Mouse (Mus musculus): ENCODE results near the gene Rnf41.
A peak's percentile ranks its signal among the peaks of the same experiment; 100 is the strongest.

Rnf41 gene

DNA sequence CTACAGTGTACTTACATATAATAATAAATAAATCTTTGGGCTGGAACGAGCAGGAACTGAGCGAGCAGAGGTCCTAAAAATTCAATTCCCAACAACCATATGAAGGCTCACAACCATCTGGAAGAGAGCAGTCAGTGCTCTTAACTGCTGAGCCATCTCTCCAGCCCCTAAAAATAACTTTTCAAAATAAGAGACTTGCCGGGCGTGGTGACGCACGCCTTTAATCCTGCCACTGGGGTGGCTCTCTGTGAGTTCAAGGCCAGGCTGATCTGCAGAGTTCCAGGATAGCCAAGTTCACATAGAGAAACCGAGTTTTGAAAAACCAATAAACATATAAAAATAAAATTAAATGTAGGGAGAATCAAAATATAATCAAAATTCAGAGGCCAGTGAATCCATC is 74.9 kb downstream of the Rnf41 start:
- DNase-seq (ENCODE audit: low spot score), result no peak

DNA sequence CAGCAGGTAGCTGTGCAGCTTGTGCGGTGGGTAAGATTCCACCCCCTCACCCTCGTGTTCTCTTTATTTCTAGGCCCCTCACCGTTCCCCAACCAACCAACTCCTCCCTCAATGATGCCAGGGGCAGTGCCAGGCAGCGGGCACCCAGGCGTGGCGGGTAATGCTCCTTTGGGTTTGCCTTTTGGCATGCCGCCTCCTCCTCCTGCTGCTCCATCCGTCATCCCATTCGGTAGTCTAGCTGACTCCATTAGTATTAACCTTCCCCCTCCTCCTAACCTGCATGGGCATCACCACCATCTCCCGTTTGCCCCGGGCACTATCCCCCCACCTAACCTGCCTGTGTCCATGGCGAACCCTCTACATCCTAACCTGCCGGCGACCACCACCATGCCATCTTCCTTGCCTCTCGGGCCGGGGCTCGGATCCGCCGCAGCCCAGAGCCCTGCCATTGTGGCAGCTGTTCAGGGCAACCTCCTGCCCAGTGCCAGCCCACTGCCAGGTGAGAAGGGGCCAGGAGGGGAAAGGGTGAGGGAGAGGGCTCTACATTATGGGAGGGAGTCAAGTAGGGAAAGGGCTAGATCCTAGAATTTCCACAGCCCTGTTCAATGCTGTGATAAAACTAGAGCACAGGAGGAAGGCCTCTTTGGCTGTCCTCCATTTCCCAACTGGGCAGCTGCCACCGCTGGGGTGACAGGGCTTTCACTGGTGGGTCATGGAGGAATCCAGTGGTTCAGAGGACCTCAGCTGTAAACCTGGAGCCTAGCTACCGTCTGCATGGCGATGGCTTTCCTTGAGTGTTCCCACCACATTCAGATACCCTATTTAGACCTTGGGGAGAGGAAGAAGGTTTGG is 76.6 kb downstream of the Rnf41 start:
- DNase-seq (ENCODE audit: low spot score), result no peak

DNA sequence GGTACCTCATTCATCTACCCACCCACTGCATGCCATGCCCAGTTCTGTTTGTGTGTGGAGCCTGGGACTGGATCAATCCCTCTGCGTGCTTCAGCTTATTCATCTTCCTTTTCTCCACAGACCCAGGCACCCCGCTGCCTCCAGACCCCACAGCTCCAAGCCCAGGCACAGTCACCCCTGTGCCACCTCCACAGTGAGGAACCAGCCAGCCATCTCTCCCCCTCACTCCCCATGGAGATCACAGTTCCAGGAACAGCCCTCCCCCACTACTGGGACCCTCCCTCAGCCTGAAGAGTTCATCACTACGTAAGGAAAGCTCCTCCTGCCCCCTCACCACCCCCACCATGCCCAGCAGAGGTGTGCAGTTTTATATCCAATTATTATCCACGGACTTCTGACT is 77.3 kb downstream of the Rnf41 start:
- no peak for DNase-seq (ENCODE audit: low spot score)

DNA sequence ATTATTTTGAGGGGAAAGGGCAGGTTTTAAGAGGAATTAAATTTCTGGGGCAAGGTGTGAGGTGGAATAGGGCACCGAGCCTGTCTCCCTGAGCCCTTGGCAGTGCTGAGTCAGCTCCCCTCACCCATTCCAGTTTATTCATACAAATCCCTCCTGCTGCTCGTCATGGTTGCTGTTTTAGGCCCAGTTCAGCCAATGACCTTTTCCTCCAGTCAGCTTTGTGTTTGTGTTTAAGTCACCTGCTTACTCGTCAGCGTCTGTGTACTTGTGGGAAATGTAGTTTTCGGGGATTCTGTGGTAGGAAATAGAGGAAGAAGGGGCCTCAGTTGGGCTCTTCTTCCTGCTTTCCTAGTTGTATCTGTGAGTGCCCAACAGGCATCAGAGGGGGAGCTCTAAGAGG is 77.9 kb downstream of the Rnf41 start:
- no peak for DNase-seq (ENCODE audit: low spot score)

DNA sequence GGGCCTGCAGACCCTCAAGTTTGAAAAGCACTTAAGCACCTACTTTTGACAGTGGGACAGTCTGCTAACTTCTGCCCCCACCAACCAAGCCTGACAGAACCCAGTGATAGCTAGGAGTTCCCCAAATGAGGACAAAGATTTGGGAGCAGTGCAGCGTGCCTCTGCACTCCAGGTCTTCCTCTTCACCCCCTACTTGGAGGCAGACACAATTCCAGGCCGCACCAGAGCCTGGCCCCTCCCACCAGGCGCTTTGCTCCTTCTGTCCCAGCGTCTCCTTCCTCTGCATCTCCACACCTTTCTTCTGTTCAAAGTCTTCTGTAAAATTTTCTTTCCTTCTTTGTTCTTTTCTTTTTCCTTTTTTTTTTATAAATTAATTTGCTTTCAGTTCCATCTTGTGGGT is 78.3 kb downstream of the Rnf41 start:
- no peak for DNase-seq (ENCODE audit: low spot score)

DNA sequence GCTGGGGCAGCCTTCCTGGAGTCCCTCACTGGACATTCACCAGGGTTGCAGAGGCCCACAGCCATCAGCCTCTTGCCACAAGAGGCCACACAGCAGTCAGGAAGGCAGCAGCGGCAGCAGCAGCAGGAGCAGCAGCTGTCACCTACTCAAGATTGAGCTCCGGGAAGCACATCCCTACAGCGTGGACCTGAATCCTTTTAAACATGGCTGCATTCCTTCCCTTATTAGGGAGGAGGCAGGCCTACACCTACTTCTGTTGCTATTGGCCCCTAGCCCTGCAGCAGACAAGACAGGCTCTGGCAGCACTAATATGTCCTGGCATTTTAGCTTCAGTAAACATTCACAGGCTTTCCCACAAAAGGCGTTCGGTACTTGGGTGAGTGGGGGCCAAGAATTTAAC is 78.8 kb downstream of the Rnf41 start:
- DNase-seq (ENCODE audit: low spot score), result peak; percentile 48

DNA sequence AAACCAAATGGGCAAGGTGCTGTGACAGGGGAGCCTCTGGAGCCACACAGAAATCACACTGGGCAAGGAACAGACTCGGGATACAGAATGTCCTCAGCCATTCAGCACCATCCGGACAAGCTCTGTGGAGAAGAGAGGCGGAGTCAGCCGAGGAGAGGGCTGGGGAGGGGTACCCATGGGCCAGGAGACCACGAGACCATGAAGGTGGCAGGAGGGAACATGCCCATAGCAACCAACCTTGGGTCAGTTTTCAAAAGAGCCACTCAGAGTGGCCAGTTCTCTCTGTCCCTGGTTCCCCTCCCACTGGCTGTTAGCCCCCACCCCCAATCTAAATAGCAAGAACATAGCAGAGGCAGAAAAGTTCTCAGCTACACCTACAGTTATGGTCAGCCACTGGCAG is 79.5 kb downstream of the Rnf41 start:
- DNase-seq (ENCODE audit: low spot score), result no peak
